Mouse (Mus musculus): ENCODE measurements around the gene Gpr34. TPM values are rescaled to one million over a fixed set of nuclear protein-coding genes. Genes with fewer than 3 reads are reported as not detected.

Gene Gpr34
- 1 to 10 TPM; 1.4 to 1.7 TPM for total RNA-seq (2021)
- long read RNA-seq, experiment 1, partial matches to known transcripts: 0 of 2 reads
- long read RNA-seq, experiment 1, other reads (novel, unspliced or antisense): 0 of 2 reads
- long read RNA-seq, experiment 2, partial matches to known transcripts: 0 of 3 reads
- long read RNA-seq, experiment 2, other reads (novel, unspliced or antisense): 0 of 3 reads

DNA sequence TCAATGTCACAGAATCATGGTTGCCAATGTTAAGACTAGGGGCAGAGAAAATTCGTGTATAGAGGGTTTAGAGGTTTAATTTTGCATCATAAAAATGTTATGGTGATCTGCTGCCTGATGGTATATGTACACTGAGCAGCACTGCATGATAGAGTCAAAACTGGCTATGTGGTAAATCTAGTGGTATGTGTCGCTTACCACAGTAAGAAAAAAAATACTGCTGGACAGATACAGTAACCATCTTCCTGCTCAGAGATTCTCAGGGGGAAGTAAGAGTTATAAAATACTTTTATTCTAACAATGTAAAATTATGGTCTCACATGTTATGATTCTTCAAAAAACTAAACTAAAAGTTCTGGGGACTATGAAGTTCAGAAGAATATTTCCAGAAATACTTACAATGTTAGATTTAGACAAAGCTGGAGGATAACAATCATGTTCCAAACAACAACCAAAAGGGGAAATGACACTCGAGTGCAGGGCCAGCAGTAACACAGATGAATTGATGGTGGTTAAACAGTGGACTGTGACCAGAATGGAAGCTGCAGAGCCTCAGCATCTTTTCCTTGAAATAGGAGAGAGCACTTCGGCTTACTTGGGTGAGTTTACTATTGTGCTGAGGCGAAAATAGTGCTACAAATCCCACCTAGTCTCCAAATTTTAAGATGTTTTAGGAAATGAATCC, at the start of gene Gpr34:
TSS of gene Gpr34 (plus strand) at position 491 of the 685 bp plus-strand sequence.
- no peak for DNase-seq
- intact Hi-C loops (cut with DNase I): no loop called here

DNA sequence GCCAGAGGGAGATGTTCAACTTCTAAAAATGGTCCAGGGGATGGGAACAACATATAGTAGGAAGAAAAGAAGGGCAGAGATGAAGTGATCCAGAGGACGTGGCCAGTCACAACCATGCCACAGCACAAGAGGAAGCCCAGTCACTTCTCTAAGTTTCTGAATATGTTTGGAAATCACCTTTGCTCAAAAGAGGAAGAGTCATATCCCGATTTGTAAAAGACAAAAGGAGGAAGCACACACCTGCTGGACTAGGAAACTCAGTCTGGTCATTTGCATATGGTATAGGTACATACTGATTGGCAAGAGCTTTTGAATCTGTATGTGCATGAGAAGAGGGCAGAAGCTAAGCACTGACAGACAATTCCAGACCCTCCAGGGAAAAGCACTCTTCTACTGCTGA, 32.5 kb upstream of the Gpr34 start:
- intact Hi-C loops (cut with DNase I): no loop called here
- DNase-seq: no peak

- intact Hi-C loops (cut with DNase I): no loop called here
- no peak for DNase-seq
Observed at GRCm38 (mm10) chrX:13599966-13600365, 31.9 kb upstream of the Gpr34 start.

GRCm38 (mm10) chrX:13606741-13607140, 25.1 kb upstream of the Gpr34 start:
- DNase-seq: no peak
- intact Hi-C loops (cut with DNase I): no loop called here

GRCm38 (mm10) chrX:13607752-13608151, 24.1 kb upstream of the Gpr34 start:
- DNase-seq: no peak
- intact Hi-C loops (cut with DNase I): no loop called here

- intact Hi-C loops (cut with DNase I): no loop called here
Observed at GRCm38 (mm10) chrX:13611114-13611513, 20.8 kb upstream of the Gpr34 start.

GRCm38 (mm10) chrX:13612115-13612514, 19.8 kb upstream of the Gpr34 start:
- no peak for DNase-seq
- intact Hi-C loops (cut with DNase I): no loop called here

More at GRCm38 (mm10) chrX:13611114-13611513, 20.8 kb upstream of the Gpr34 start:
- DNase-seq: no peak

DNA sequence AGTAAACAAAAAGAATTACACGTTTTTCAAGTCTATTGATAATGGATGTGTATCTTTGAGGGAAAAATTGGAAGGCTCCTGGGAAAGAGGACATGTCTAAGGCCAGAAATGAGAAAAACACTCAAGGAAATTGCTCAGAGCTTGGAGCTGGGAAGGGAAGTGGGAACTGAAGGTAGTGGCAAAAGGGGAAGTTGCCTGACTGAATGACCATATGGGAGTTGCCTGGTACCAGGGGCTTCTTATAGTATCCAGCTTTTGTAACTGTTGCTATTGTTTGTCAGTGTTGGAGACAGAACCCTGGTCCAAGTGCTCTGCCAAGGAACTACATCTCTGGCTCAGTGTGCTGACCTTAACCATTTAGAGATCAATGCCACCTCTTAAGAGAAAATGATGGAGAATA, 15.2 kb upstream of the Gpr34 start:
- no peak for DNase-seq
- intact Hi-C loops (cut with DNase I): loop anchor here (5.0 kb wide), 1 partner anchor 154 kb away; no protein-coding TSS in a partner anchor

- DNase-seq: no peak
- intact Hi-C loops (cut with DNase I): loop anchor here (5.0 kb wide), 1 partner anchor 155 kb away; no protein-coding TSS in a partner anchor
Observed at GRCm38 (mm10) chrX:13617294-13617693, 14.6 kb upstream of the Gpr34 start.

- no peak for DNase-seq
- intact Hi-C loops (cut with DNase I): loop anchor here (5.0 kb wide), 1 partner anchor 156 kb away; no protein-coding TSS in a partner anchor
Observed at GRCm38 (mm10) chrX:13618476-13618875, 13.4 kb upstream of the Gpr34 start.

- DNase-seq: peak in 1 of 2 experiments; percentile 7
- intact Hi-C loops (cut with DNase I): no loop called here
Observed at GRCm38 (mm10) chrX:13621473-13621872, 10.4 kb upstream of the Gpr34 start.

DNA sequence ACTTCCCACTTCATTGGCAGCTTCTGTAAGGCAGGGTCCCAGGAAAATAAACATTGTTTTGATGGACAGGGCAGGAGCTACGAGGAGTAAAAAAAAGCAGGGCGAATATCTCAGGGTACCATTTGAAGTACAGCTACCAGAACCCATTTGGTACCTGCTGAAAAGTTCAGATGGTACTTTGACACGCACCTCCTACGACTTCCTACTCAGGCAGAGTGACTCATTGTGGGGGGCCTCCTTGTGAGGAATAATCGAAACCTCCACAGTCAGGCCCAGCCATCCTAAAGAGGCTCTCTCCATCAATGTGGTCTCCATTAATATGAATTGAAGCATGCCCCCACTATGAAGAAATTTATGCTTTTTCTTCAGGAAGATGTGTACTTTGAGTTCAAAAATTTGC, 9.2 kb upstream of the Gpr34 start:
- DNase-seq: no peak
- intact Hi-C loops (cut with DNase I): no loop called here

GRCm38 (mm10) chrX:13636398-13636797, 4.5 kb downstream of the Gpr34 start:
- no peak for DNase-seq
- intact Hi-C loops (cut with DNase I): no loop called here

GRCm38 (mm10) chrX:13638894-13639293, 7.0 kb downstream of the Gpr34 start:
- no peak for DNase-seq
- intact Hi-C loops (cut with DNase I): no loop called here

DNA sequence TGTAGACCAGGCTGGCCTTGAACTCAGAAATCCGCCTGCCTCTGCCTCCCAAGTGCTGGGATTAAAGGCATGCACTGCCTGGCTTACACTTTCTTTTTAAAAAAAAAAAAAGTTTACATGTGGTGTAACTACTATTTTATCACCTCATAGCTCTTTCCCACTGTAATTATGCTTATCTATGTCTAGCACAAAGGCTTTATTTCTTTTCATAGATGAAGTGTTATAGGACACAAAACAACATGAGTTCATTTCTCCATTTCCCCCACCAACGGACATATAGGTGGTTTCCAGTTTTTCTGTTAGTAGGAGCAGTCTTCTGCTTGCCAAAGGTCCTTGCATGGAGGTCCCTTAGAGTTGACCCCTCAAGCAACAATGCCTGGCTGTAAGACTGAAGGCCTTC, 20.0 kb downstream of the Gpr34 start:
- DNase-seq: no peak
- intact Hi-C loops (cut with DNase I): loop anchor here (10.0 kb wide), 2 partner anchors 147 to 307 kb away; no protein-coding TSS in a partner anchor

GRCm38 (mm10) chrX:13652291-13652690, 20.4 kb downstream of the Gpr34 start:
- no peak for DNase-seq
- intact Hi-C loops (cut with DNase I): loop anchor here (10.0 kb wide), 2 partner anchors 147 to 307 kb away; no protein-coding TSS in a partner anchor

DNA sequence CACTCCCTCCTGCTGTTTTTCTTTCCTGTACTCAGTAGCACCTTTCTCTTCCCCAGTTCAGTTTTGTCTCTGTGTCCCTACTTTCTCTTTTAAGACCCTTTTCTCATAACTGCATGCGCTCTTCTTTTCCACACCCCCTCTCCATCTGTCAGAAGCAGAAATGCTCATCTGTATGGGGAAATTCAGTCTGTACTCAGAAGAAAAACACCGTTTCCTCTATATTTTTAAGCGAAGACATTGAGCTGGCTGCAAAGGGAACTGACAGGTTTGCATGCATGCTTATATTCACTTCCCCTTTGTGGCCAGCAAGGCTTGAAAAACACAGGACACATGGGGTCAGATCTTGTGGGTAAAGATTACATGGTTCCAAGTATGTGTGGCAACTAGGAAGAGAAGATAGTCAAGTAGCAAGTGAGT, 23.1 kb downstream of the Gpr34 start:
- no peak for DNase-seq
- intact Hi-C loops (cut with DNase I): loop anchor here (5.0 to 10.0 kb wide), 5 partner anchors 128 to 978 kb away; partner anchors contain the start of gene Ddx3x

- intact Hi-C loops (cut with DNase I): loop anchor here (2.0 to 10.0 kb wide), 7 partner anchors 129 to 979 kb away; partner anchors contain the start of gene Ddx3x
- no peak for DNase-seq
Observed at GRCm38 (mm10) chrX:13655906-13656305, 24.0 kb downstream of the Gpr34 start.

DNA sequence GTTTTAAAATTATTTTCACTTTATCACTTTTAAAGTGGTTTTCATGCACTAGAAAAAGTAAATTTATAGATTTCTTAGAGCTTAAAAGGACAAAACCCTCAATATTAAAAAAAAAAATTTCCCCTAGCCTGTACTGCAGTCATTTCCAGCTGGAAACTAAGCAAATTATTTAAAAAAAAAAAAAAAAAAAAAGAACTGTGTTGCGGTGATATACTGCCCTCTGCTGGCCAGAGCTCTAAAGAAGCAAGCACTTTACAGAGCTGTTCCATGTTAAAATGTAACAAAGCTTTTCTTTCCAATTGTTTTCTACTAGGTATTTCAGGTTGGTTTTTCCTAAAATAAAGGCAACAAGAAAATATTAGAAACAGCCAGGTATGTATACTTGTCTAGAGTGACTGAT, 24.8 kb downstream of the Gpr34 start:
- peak; percentile 56 to 70 for DNase-seq

GRCm38 (mm10) chrX:13658616-13659140, 26.8 kb downstream of the Gpr34 start:
- DNase-seq: no peak
- intact Hi-C loops (cut with DNase I): loop anchor here (5.0 to 10.0 kb wide), 5 partner anchors 131 to 981 kb away; partner anchors contain the start of gene Ddx3x

More for the DNA sequence above, 24.8 kb downstream of the Gpr34 start:
- intact Hi-C loops (cut with DNase I): loop anchor here (2.0 to 10.0 kb wide), 7 partner anchors 129 to 979 kb away; partner anchors contain the start of gene Ddx3x

All from heart, postnatal 14 days (tissue).